Mouse (Mus musculus) kidney, postnatal 36 days (tissue): ENCODE measurements at regions not wholly inside any gene's neighbourhood (a gene's known extent, or its start where the extent isn't known, plus 50 kb on each side); places are given as distances from the start of the nearest gene placed in this dataset.
"Not testable (repeated sequence)": the region's sequence is repeated elsewhere in the genome, so short reads cannot be mapped to it uniquely, and the experiment has no call there.

ENCODE experiments used
- DNase-seq, 2 experiments: peaks; one replicate each; pipeline ENCODE4 v3.0.0; 2021 to 2022; ENCODE audit warnings: mixed read lengths in 2 of 2

- no peak for DNase-seq
Measured at GRCm38 (mm10) chr2:15273446-15273845, 218.6 kb upstream of the Nsun6 start.

DNA sequence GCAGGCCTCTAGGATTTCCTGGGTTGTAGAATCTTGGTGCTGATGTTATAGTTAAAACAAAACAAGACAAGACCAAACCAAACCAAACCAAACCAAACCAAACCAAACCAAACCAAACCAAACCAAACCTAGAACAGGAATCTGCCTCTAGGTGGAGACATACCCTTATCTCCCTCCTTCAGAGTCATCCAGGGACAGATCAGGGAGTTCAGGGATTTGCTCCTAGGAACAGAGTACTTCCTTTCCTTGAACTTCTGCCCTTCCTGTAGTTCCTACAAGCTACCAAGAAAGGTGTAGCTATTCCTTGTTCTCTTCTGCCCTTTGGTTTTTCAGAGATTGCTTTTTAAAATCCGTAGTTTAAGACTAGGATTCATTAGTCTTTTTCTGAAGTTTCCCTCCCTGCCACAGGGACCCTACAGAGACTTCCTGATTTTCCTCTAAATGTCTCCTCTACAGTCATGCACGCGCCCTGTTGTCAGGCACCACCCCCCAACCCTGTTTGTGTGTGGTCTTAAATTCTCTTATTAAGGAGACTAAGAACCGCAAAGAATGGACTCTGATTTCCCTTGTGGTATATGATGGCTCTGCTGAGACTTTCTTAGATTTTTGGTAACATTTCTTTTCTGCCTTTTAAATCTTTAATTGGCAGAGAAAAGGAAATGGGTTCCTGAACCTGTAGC is 205.8 kb upstream of the Nsun6 start:
- no peak for DNase-seq

DNA sequence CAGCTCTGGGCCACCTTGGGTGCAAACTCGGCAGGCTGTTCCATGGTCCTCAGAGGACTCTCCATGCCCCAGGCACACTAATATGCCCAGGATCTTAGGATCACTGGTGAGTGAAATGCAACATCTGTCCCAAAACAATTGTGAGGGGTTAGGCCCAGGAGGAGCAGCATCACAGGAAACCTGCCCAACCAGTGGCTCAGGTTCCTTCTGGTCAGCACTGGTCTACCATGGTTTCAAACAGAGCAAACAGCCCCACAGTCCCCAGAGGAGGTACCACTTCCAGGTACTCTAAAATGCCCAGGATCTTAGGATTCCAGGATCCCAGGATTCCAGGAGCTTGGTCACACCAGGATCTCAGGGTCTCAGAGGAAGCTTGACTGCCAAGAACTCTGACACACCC is 187.4 kb upstream of the Nsun6 start:
- DNase-seq = not testable (repeated sequence)

DNA sequence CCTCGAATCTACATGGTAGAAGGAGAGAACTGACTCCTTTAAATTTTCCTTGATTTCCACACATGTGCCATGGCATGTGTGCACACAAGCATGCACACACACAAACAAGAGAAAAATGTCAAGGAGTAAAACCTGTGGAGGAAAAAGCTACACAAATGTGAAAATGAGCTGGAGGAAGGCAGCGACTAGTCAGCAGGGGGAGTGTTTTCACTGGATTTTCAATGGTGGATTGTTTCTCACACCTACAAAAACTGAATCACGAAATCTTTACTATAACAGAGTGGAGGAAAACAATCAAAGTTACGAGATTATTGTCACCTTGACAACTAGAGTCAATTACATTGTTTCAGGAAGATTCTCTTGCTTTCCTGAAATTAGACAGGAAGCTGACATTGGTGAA is 167.0 kb upstream of the Nsun6 start:
- no peak for DNase-seq

- no peak for DNase-seq
Measured at GRCm38 (mm10) chr2:15188091-15188490, 133.2 kb upstream of the Nsun6 start.

- DNase-seq = no peak
Measured at GRCm38 (mm10) chr2:15181000-15181399, 126.1 kb upstream of the Nsun6 start.

DNA sequence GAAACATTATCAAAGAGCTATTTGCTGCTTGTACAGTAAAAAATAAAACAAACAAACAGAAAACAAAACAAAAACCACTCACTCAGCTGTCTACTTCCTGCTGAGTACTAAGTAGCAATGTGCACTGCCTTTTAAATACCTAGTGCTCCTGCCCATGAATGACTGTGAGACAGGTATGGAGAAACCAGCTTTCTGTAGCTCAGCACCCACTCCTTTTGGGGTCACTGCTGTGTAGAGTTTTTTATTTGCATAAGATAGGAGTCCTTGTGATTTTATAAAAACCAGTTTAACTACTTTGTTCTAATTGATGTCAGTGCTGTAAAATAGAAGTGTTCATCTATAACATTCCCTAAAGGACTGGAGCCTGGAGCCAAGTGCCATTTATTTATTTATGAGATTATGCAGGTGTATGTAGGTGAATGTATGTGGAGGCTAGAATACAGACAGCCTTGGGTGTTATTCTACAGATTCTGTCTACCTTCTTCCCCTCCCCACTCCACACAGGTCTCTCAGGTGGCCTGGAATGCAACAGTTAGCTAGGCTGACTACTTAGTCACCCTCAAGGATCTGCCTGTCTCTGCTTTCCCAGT is 111.7 kb upstream of the Nsun6 start:
- no peak for DNase-seq

- no peak for DNase-seq
Measured at GRCm38 (mm10) chr2:15165830-15166229, 111.0 kb upstream of the Nsun6 start.

GRCm38 (mm10) chr2:15163732-15164418 is 109.0 kb upstream of the Nsun6 start:
- no peak for DNase-seq

GRCm38 (mm10) chr2:15161831-15162230 is 107.0 kb upstream of the Nsun6 start:
- no peak for DNase-seq

GRCm38 (mm10) chr2:15157622-15158021 is 102.8 kb upstream of the Nsun6 start:
- DNase-seq = no peak

DNA sequence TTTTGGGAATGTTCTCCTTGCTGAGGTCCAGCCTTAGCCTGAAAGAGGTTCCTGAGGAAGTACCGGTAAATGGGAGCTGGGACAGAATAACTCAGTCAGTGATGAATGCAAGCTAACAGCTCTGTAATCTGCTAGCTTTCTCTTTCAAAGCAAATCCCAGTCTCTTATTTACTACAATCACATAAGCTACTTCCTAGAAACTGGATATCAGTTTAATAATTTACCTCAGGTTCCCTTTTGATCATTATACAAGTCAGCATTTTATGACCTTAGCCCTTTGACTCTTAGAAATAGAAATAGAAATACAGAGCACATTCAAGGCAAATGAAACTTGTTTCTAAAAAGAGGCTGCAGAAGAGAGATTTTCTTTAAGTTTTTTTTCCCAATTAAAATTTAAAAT is 96.0 kb upstream of the Nsun6 start:
- DNase-seq = no peak

DNA sequence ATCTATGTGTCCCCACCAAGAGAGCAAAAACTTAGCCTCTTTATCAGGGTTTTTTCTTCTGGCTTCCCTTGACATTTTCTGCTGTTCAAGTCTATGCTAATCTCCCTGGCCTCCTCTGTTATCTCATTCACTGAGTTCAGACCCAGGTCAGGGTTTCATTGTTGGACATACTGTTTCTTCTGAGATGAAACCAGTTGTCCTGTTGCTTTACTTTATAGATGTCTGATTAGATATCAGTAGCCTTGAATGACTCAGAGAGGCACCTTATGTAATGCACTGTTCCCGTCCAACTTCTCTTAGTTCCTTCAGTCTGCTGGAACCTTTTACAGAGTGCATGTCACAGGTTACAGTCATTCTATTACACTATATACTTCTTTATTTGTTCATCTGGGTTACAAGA is 93.5 kb upstream of the Nsun6 start:
- DNase-seq = no peak

GRCm38 (mm10) chr2:15146986-15147385 is 92.1 kb upstream of the Nsun6 start:
- no peak for DNase-seq

GRCm38 (mm10) chr2:15146414-15146813 is 91.5 kb upstream of the Nsun6 start:
- DNase-seq = peak in 1 of 2 experiments; percentile 5

- no peak for DNase-seq
Measured at GRCm38 (mm10) chr2:15144781-15145180, 89.9 kb upstream of the Nsun6 start.

GRCm38 (mm10) chr2:15139877-15140276 is 85.0 kb upstream of the Nsun6 start:
- DNase-seq = no peak
